Mouse (Mus musculus): ENCODE data around the gene Oma1.

Oma1 gene

DNA sequence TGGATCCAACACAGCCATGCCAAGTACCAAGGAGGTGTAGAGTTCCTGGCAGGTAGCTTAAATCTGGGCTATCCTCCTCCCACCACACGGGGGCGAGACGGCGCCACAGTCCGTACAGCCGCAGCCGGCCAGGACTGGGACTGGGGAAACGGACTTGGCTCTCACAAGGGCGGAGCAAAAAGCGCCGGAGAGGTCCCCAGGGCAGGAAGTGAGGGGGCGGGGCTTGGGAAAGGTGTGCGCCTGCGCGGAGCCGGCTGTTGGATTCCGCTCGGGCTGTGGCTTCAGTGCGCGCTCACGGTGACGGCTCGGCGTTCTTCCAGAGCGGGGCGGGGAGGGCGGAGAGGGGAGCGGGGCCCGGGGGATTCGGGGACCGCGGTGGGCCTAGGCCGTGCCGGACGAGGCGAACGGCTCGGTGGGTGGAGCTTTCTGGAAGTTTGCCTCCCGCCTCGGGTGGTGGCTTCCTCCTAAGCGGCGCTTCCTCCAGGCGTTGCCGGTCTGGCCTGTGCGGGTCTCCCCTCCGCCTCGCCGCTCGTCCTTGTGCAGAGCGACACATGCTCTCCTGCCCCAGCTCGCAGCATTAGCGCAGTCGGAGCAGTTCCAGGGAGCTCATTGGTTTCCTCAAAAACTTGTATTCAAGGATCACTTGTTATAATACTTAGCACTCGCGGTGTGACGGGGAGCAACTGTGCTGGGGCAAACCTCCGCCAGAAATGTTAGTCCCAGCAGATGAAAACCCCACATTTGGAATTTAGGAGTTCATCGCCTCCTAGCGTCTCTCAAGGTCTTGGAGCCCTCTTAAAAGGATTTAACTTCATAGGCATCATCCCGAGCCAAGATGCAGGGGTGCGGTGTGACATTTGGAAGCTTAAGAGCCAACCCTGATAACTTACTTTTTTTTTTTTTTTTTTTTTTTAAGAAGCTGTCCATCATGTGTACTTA lies at the start of gene Oma1:
Gene Oma1 (plus strand): TSS at position 226 of the 939 bp plus-strand sequence.
- DNase-seq, result peak; percentile 98

- no peak for DNase-seq
Observed at GRCm38 (mm10) chr4:103263812-103264396, 49.7 kb upstream of the Oma1 start.

GRCm38 (mm10) chr4:103265166-103265565 lies 48.4 kb upstream of the Oma1 start:
- DNase-seq, result no peak

- DNase-seq, result peak; percentile 3 to 7
Observed at GRCm38 (mm10) chr4:103269336-103269735, 44.3 kb upstream of the Oma1 start.

DNA sequence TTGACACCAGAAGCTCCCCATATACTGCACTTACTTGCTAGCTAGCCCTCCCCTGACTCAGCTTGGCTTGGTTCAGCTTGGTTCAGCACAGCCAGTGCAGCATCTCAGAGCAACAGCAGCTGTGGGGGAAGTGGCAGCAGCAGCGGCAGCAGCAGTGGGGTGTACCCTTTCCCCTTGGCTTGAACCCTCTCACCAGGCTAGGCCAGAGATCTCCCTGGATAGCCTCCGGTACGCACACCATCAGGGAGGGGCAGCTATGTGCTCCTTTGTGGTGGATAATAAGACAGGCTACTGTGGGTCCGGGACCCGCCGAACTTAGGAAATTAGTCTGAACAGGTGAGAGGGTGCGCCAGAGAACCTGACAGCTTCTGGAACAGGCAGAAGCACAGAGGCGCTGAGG lies 40.6 kb upstream of the Oma1 start:
- DNase-seq, result no peak

DNA sequence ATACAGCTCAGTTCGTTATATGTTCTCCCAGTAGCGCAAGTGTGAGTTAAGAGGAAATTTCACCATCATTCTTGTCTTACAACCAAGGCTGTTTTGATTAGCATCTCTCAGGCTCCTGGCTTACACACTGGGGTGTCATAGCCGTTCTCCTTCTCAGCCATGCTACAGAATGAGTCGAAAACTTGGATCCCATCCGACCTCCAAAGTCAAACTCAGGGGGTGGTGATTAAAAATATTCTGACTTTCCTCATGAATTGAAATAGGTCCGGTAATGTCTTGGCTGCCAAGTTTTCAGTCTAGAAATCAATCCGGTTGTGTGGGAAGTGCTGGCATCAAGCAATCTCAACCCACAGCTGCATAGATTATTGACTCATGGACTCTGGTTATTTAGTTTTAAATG lies 25.3 kb upstream of the Oma1 start:
- DNase-seq, result no peak

GRCm38 (mm10) chr4:103290763-103291162 lies 22.8 kb upstream of the Oma1 start, which contains the start of gene 4921539E11Rik:
TSS of gene 4921539E11Rik (minus strand) at chr4:103290863.
- DNase-seq, result no peak

GRCm38 (mm10) chr4:103299342-103299741 lies 14.3 kb upstream of the Oma1 start:
- DNase-seq, result no peak

DNA sequence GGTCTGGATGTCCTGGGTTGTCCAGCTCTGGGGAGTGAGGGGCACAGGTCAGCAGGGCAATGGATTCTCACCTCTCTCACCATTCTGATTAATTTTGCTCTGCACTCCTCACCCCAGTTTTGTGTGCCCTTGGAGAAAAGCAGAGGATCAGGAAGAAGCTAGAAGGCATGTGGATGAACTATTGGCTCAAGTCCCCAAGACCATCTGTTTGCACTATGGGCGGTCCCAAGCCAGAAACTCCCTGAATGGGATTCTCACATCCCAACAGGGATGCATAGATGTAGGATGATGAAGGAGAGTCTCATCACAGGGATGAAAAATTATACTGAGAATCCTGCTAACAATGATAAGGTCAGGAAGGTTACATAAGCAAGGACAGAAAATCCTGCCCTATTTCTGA lies 9.8 kb upstream of the Oma1 start:
- DNase-seq, result no peak

DNA sequence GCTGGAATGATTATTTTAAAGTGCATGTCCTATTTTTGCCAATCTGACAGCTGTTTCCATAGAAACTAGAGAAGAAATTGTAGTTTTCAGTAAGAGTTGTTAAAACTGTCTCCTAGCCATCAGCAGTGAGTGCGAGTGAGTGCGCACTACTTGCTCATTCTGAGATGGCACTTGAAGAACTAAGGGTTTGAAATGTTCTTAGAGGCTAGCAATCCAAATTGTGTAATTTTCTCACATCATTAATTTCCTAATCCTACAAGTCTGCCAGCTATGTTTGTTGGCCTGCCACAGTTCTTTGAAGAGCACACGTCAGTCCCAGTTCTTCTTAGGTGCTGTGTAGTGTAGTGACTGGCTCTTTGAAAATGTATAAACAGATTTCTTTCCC lies 906 bp downstream of the Oma1 start:
- DNase-seq, result no peak

DNA sequence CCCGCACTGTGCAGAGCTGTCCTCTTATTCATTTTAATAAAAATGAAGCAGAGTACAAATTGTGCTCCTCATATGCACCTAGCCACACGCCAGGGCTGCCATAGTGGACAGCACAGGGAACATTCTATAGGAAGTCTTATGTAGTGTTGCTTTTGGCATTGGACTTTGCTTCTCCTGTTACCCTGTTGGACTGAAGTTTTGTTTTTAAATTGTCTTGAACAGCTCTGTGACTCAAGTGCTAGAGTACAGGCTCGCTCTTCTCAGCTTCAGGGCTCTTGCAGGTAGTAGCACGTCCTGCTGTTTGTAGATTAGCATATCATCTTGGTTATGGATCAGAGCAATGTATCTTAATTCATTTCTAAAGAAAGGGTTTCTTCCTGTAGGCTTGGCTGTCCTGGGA lies 2.2 kb downstream of the Oma1 start:
- DNase-seq, result no peak

- DNase-seq, result no peak
Observed at GRCm38 (mm10) chr4:103321461-103321860, 7.8 kb downstream of the Oma1 start.

GRCm38 (mm10) chr4:103324688-103325451 lies 11.3 kb downstream of the Oma1 start:
- no peak for DNase-seq

- DNase-seq, result peak; percentile 14 to 26
Observed at GRCm38 (mm10) chr4:103326994-103327393, 13.4 kb downstream of the Oma1 start.

GRCm38 (mm10) chr4:103329348-103329747 lies 15.7 kb downstream of the Oma1 start:
- no peak for DNase-seq

DNA sequence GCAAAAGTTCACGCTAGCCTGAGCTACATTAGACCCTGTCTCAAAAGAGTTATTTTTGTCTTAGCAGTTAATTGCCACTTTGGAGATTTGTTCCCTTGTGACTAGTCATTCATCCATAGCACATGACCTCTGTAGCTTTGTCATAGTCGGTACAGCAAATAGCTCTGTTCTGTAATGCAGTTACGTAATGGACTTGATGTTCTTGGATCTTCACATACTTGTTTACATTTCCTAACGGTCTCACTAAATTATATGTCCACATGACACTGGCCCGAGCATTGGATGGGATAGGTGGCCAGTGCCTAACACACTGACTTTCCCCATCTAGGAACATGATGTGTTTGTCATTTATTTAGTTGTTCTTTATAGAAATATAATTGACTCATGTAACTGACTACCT lies 21.5 kb downstream of the Oma1 start:
- no peak for DNase-seq

DNA sequence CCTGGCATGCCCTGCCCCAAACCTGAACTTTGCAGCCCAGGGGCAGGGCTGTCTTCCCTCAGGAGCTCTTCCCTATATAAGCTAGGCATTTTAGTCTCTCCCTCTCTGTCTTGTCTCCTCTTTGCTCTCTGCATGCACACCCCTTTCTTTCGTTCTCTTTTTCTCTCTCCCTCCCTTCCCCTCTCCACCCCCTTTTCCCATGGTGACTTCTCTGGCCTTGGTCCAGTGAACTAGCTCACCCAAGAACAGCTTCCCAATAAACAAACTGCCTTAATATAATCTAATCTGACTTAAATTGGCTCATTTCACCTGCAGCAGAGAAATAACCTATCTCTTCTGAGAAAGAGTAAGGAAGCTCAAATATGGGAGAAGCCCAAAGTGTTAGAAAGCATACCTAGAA lies 27.1 kb downstream of the Oma1 start:
- DNase-seq, result no peak

DNA sequence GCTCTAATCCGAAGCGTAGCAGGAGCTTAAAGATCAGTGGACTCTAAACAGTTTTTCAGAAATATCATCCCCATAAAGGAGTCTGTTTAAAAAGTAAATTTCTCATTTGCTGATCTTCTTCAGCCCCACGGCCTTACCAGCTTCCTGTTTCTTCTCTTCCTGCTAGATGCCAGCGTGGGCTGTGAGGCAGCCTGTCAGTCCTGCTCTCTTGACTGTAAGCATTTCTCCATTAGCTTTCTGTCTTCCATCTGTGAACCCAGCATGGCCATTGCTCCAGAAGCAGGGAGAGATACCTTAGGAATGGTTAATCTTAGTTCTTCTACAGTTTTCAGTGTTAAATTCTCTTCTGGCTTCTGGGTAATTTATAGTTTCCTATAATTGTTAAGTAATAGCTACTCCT lies 28.0 kb downstream of the Oma1 start:
- DNase-seq, result no peak

GRCm38 (mm10) chr4:103346058-103346457 lies 32.4 kb downstream of the Oma1 start:
- DNase-seq, result no peak

- DNase-seq, result no peak
Observed at GRCm38 (mm10) chr4:103346849-103347248, 33.2 kb downstream of the Oma1 start.

GRCm38 (mm10) chr4:103349219-103349618 lies 35.6 kb downstream of the Oma1 start:
- DNase-seq, result no peak

DNA sequence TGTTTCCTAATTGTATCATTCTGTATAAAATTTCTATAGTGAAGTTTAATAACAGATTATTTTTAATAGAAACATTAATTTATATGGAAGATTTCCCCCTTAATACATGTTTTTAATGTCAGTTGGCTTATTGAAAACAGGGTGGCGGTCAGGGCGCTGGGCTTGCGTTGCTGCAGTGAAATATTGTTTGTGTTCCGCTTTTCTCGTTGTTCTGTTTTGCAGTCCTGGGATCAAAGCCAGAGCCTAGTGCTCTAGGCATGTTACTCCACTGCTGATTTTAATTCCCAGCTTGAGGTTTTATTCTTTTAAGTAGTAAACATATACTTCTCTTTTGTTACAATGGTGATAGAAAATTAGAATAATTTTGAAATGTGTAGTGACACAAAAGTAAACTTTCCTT lies 39.3 kb downstream of the Oma1 start:
- DNase-seq, result no peak

GRCm38 (mm10) chr4:103357457-103357856 lies 43.8 kb downstream of the Oma1 start:
- DNase-seq, result no peak
